Comparison of ENCODE assay signal across 8 mouse cellular contexts in the genomic region with DNA sequence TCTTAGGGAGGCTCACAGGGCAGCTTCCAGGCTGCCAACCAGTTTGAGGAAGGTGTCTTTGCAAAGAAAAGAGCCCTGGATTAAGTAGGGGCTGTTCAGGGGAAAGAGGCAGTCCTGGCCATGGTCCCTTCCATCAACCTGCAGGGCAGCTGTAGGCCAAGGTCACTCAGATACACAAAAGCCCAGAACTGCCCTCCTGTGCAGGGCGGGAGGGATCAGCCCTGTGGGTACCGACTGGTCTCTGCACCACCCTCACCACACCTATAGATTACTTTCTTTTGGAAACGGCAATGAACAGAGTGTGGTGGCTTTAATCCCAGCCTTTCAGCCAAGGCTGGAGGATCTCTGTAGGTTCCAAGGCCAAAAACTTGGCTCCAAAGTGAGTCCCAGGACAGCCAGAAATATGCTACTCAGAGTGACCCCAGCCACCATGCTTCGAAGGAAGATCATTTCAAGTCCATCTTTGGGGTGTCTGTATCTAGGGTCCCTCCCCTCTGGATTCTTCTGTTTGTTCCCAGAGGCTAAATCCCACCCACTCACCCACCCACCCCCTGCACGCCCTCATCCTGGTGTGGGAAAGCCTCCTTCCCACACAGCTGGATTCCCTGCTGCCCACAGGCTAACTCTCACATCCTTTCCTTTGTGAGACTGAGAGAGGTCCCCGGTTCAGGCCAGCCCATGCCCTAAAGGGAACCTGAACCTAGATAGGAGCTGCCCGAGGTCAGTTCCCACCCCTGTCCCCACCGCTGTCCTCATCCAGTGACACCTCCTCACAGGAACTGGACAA. TPM values are rescaled to one million over a fixed set of nuclear protein-coding genes. Genes with fewer than 3 reads are reported as not detected.
DNase-seq lines count a peak whose midpoint lies in the region; ATAC-seq and TF ChIP-seq lines count a peak whose summit lies in the region.

No protein-coding gene starts in this region.

- TF ChIP-seq POLR2A in lung, adult 2 months (IDR thresholded peaks at IDR 0.05; ENCODE audit: borderline replicate concordance, extremely low read depth, low read depth, low read length) = peak; percentile 31; the same call in 1 of the 2 replicates

- peaks cover 17% of the 10 kb centered on the region for H3K4me1 ChIP-seq in lung, adult 2 months (ENCODE audit: control insufficient read depth, insufficient read depth, low read length)
- peaks cover 62% of the 10 kb centered on the region for H3K4me1 ChIP-seq in embryonic facial prominence, embryonic 10.5 days
- H3K4me1 ChIP-seq in hindbrain, embryonic 14.5 days (replicated peaks; ENCODE audit: control insufficient read depth, insufficient read depth, low read length) = peaks cover 37% of the 10 kb centered on the region

- TF ChIP-seq CTCF in lung, adult 2 months (IDR thresholded peaks at IDR 0.05; ENCODE audit: insufficient read depth, low read length) = no peak

- ATAC-seq in hindbrain, embryonic 14.5 days (ENCODE audit: low FRiP score) = no peak

- no peak overlapping the region for H3K4me3 ChIP-seq in lung, adult 2 months (replicated peaks; ENCODE audit: extremely low read depth, low read depth, low read length)
- H3K4me3 ChIP-seq in embryonic facial prominence, embryonic 10.5 days = peak overlapping the region; percentile 68
- peak overlapping the region; percentile 48; the same call in 1 of the 2 replicates for H3K4me3 ChIP-seq in hindbrain, embryonic 14.5 days (replicated peaks; ENCODE audit: low read length)

- H3K9me3 ChIP-seq in embryonic facial prominence, embryonic 10.5 days = no peaks in the 10 kb centered on the region
- H3K9me3 ChIP-seq in hindbrain, embryonic 14.5 days (ENCODE audit: control insufficient read depth, low read length) = no peaks in the 10 kb centered on the region

- peak overlapping the region; percentile 100 for H3K27ac ChIP-seq in embryonic facial prominence, embryonic 10.5 days (replicated peaks)
- H3K27ac ChIP-seq in hindbrain, embryonic 14.5 days = peak overlapping the region; percentile 99

- H3K4me2 ChIP-seq in hindbrain, embryonic 14.5 days (replicated peaks) = peak overlapping the region; percentile 96

- DNase-seq in lung, adult 2 months = no peak
- DNase-seq in lung, postnatal 14 days = no peak
- no peak for DNase-seq in embryonic facial prominence, embryonic 10.5 days (ENCODE audit: low spot score)
- no peak for DNase-seq in hindbrain, embryonic 14.5 days (ENCODE audit: low spot score)
- peak; percentile 26 to 42 for DNase-seq in lung, postnatal 4 days
- no peak for DNase-seq in layer of hippocampus, postnatal 10 days (ENCODE audit: low spot score in 2 of 2)
- no peak for DNase-seq in ovary, adult 18-20 months (ENCODE audit: low spot score)
- no peak for DNase-seq in right cerebral cortex, postnatal 36 days (ENCODE audit: low spot score in 2 of 2)

- H3K27me3 ChIP-seq in embryonic facial prominence, embryonic 10.5 days (replicated peaks; ENCODE audit: low read depth, poor library complexity, severe bottlenecking) = peaks cover 14% of the 10 kb centered on the region; the same call in 1 of the 2 replicates
- no peaks in the 10 kb centered on the region for H3K27me3 ChIP-seq in hindbrain, embryonic 14.5 days (ENCODE audit: control insufficient read depth, insufficient read depth, low read length)

- no peaks in the 10 kb centered on the region for H3K36me3 ChIP-seq in embryonic facial prominence, embryonic 10.5 days (replicated peaks)
- no peaks in the 10 kb centered on the region for H3K36me3 ChIP-seq in hindbrain, embryonic 14.5 days (replicated peaks; ENCODE audit: control insufficient read depth, insufficient read depth)

- H3K9ac ChIP-seq in hindbrain, embryonic 14.5 days = peak overlapping the region; percentile 95

- WGBS in lung, adult 2 months = 35% methylated on average over 8 of the region's 8 CpGs
- WGBS in embryonic facial prominence, embryonic 10.5 days = 58% methylated on average over 8 of the region's 8 CpGs
- 53% methylated on average over 8 of the region's 8 CpGs for WGBS in hindbrain, embryonic 14.5 days

RNA-seq across cellular contexts. Expression of a gene that starts 17.4 kb away (rescaled TPM):
- 0.11 and 0.12 TPM in 2 replicates for polyA plus RNA-seq in lung, adult 2 months (2012; rRNA removed)
- polyA plus RNA-seq in embryonic facial prominence, embryonic 10.5 days (2016; fragmentation: Nextera tagmentation; extraction: Ambion mirVana) = not detected in 2 replicates
- polyA plus RNA-seq in hindbrain, embryonic 14.5 days (2014; fragmentation: Nextera tagmentation; extraction: Ambion mirVana) = not detected in 2 replicates
- total RNA-seq in layer of hippocampus, postnatal 10 days (2021) = not detected

RNA-seq across cellular contexts. Expression of a gene that starts 17.6 kb away (rescaled TPM):
- polyA plus RNA-seq in lung, adult 2 months (2012; rRNA removed) = 2.9 TPM in 2 replicates
- 0.24 TPM in 1 of 2 replicates, not detected in the other for polyA plus RNA-seq in embryonic facial prominence, embryonic 10.5 days (2016; fragmentation: Nextera tagmentation; extraction: Ambion mirVana)
- not detected in 2 replicates for polyA plus RNA-seq in hindbrain, embryonic 14.5 days (2014; fragmentation: Nextera tagmentation; extraction: Ambion mirVana)
- total RNA-seq in layer of hippocampus, postnatal 10 days (2021) = not detected

Comparison
In these comparisons a context has a peak if more than half of its experiments do, and no peak if none do; other contexts are left out.
1. DNase-seq: peak in lung, postnatal 4 days (2 of 2); none in lung, adult 2 months (single experiment), lung, postnatal 14 days (single experiment), embryonic facial prominence, embryonic 10.5 days (single experiment), hindbrain, embryonic 14.5 days (single experiment), layer of hippocampus, postnatal 10 days (0 of 2), ovary, adult 18-20 months (single experiment) and right cerebral cortex, postnatal 36 days (0 of 2).